Mouse (Mus musculus) left cerebral cortex, postnatal 36 days (tissue): ENCODE results near the gene Htr5a. TPM values are rescaled to one million over a fixed set of nuclear protein-coding genes. Genes with fewer than 3 reads are reported as not detected.

Experiments used
- DNase-seq, 2 experiments: peaks; one replicate each; pipeline ENCODE4 v3.0.0; 2021 to 2022; ENCODE audit warnings: low spot score in 2 of 2, mixed read lengths in 1 of 2
- intact Hi-C: fragments of 180-260 bp; cut with DNase I; formaldehyde crosslinking; loops from one replicate; pipeline ENCODE4 v1.15.1; 2025
- total RNA-seq, 2 experiments: library from RNA; stranded (reverse); gene quantifications; 2 replicates each; pipeline ENCODE4 v1.2.3; 2021

Htr5a gene
- total RNA-seq, 2 experiments from 2014 or later, result 12.5 to 14.1 TPM

- DNase-seq, result no peak
These were observed 37.8 kb downstream of the Htr5a start for GRCm38 (mm10) chr5:27879726-27880125.

GRCm38 (mm10) chr5:27880329-27881036 is 38.5 kb downstream of the Htr5a start:
- DNase-seq, result no peak
- intact Hi-C loops, result no loop called here

More at GRCm38 (mm10) chr5:27879726-27880125, 37.8 kb downstream of the Htr5a start:
- intact Hi-C loops, result no loop called here

DNA sequence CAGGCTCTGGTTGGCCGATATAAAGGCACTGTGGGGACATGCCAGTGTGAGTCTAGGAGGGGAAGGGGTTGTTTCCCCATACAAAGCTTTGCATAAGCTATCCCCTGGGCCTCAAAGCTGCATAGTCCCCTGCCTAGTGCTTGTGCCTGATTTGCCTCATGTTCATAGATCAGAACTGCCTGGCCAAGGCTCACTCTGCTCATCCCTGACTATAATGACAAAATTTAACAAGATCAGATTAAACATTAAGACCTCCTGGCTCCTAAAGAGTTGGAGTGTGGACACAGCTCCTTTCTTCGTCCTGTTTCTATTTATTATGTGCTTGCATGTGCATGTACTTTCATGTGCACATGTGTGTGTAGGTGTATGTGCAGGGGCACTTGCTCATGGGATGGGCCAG is 39.3 kb downstream of the Htr5a start:
- no peak for DNase-seq
- intact Hi-C loops, result no loop called here

GRCm38 (mm10) chr5:27888080-27888479 is 46.1 kb downstream of the Htr5a start:
- intact Hi-C loops, result no loop called here
- no peak for DNase-seq

- intact Hi-C loops, result no loop called here
- DNase-seq, result no peak
These were observed 54.0 kb downstream of the Htr5a start for GRCm38 (mm10) chr5:27895961-27896360.

DNA sequence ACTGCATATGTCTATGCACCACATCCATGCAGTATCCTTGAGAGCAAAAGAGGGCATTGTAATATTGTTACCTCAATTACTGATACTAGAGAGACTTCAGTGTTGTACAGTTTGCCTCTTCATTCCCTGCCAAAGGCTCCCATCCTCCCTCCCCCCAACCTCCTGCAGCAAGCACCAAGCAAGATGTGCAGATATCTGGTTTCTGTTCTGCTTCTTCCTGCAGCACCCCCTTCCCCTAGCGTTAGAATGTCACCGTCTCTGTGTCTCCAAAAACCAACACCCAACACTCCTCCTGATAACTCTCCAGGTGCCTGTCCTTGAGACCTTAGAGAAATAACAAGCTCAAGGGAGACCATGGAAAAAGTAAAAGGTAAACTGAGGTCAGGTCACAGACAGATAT is 57.8 kb downstream of the Htr5a start:
- intact Hi-C loops, result no loop called here
- DNase-seq, result no peak

- intact Hi-C loops, result no loop called here
- no peak for DNase-seq
These were observed 58.2 kb downstream of the Htr5a start for GRCm38 (mm10) chr5:27900186-27900585.

Other genes starting within 250 kb of the Htr5a start
- gene Paxip1, start 50.5 kb upstream of the Htr5a start, total RNA-seq, result 10 to 100 TPM; 44.1 to 46.3 TPM
- gene Insig1, start 229.2 kb downstream of the Htr5a start, total RNA-seq, result 10 to 100 TPM; 66.4 to 98.6 TPM